Comparison of ENCODE assay signal across 8 mouse cellular contexts in the genomic region with DNA sequence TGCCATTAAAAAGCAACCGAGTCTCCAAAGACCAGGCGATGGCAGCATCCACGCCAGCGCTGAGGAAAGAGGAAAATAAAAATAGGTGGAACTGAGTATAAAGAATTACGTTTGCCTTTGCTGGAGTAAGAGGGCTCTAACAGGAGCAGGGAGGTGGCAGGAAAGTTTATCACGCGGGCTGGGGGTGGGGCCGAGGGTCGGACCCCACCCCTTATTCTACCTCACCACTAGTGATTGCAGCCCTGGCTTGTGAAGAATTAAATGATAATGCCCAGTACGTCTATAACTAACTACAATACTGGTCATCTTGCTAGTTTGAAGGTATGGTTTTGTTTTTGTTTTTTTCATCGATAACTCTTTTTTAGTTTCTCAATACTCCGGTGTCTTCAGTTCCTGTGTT. TPM values are rescaled to one million over a fixed set of nuclear protein-coding genes. Genes with fewer than 3 reads are reported as not detected.
DNase-seq lines count a peak whose midpoint lies in the region; ATAC-seq and TF ChIP-seq lines count a peak whose summit lies in the region.

No protein-coding gene starts in this region.

- no peaks in the 10 kb centered on the region for H3K36me3 ChIP-seq in thymus, adult 2 months (ENCODE audit: control insufficient read depth, insufficient read depth, low read length)
- H3K36me3 ChIP-seq in liver, embryonic 14.5 days (replicated peaks; ENCODE audit: control insufficient read depth, insufficient read depth, low read depth), result no peaks in the 10 kb centered on the region

- peak overlapping the region; percentile 21 for H3K4me3 ChIP-seq in thymus, adult 2 months (ENCODE audit: control insufficient read depth, insufficient read depth, low read length)
- peak overlapping the region; percentile 68 to 78 for H3K4me3 ChIP-seq in liver, embryonic 14.5 days (ENCODE audit: insufficient read depth in 1 of 2, low read depth in 2 of 2, low read length in 2 of 2)

- peak; percentile 40; the same call in 1 of the 2 replicates for ATAC-seq in liver, embryonic 14.5 days (ENCODE audit: insufficient read depth)

- peak overlapping the region; percentile 65 for H3K9ac ChIP-seq in liver, embryonic 14.5 days (replicated peaks)

- no peak overlapping the region for H3K27ac ChIP-seq in thymus, adult 2 months (ENCODE audit: control insufficient read depth, insufficient read depth, low read length)
- H3K27ac ChIP-seq in liver, embryonic 14.5 days, result no peak overlapping the region

- H3K4me2 ChIP-seq in liver, embryonic 14.5 days (ENCODE audit: low read depth), result peak overlapping the region; percentile 87

- no peak for TF ChIP-seq CTCF in thymus, adult 2 months (IDR thresholded peaks at IDR 0.05; ENCODE audit: borderline replicate concordance, control insufficient read depth, extremely low read depth, insufficient read depth, low read length, poor library complexity)
- TF ChIP-seq CTCF in liver, embryonic 14.5 days (IDR thresholded peaks at IDR 0.05; ENCODE audit: low read depth), result no peak

- peaks cover 17% of the 10 kb centered on the region for H3K27me3 ChIP-seq in thymus, adult 2 months (ENCODE audit: control insufficient read depth, insufficient read depth, low read length)
- H3K27me3 ChIP-seq in liver, embryonic 14.5 days (ENCODE audit: control insufficient read depth, insufficient read depth, low read length), result peaks cover 36% of the 10 kb centered on the region

- no peaks in the 10 kb centered on the region for H3K9me3 ChIP-seq in liver, embryonic 14.5 days (ENCODE audit: control insufficient read depth, low read length)

- H3K4me1 ChIP-seq in thymus, adult 2 months (replicated peaks; ENCODE audit: control insufficient read depth, insufficient read depth, low read length), result peaks cover 13% of the 10 kb centered on the region
- peaks cover 11 to 14% of the 10 kb centered on the region in 2 experiments for H3K4me1 ChIP-seq in liver, embryonic 14.5 days (replicated peaks; ENCODE audit: control insufficient read depth in 2 of 2, insufficient read depth in 2 of 2, low read length in 1 of 2)

- peak; percentile 40 to 45 for DNase-seq in cerebellum, postnatal 10 days
- DNase-seq in cerebellum, adult 11 months, result no peak
- no peak for DNase-seq in thymus, adult 2 months
- no peak for DNase-seq in thymus, postnatal 4 days
- DNase-seq in liver, embryonic 14.5 days (ENCODE audit: low read depth in 3 of 3, low spot score in 3 of 3), result no peak
- DNase-seq in urinary bladder, postnatal 10 days (ENCODE audit: low spot score), result no peak
- no peak for DNase-seq in cerebellum, adult 9-10 months
- DNase-seq in layer of hippocampus, postnatal 14 days (ENCODE audit: low spot score in 2 of 2), result no peak

- no peak for TF ChIP-seq POLR2A in thymus, adult 2 months (IDR thresholded peaks at IDR 0.05; ENCODE audit: control insufficient read depth, extremely low read depth, insufficient read depth, low read length, poor library complexity)

- WGBS in thymus, adult 2 months, result 12% methylated on average over 12 of the region's 12 CpGs
- WGBS in liver, embryonic 14.5 days (ENCODE audit: insufficient replicate concordance), result 9% methylated on average over 12 of the region's 12 CpGs

- TF ChIP-seq EP300 in liver, embryonic 14.5 days (IDR thresholded peaks at IDR 0.05; ENCODE audit: low read depth), result no peak

RNA-seq across cellular contexts. Expression of gene Ptpn21, which starts 3.4 kb away (rescaled TPM):
- polyA plus RNA-seq in thymus, adult 2 months (2012; rRNA removed), result 5.6 and 7.9 TPM in 2 replicates
- polyA plus RNA-seq in liver, embryonic 14.5 days (2012; rRNA removed), result 1.6 and 1.9 TPM in 2 replicates
- 2.3 and 2.4 TPM in 2 replicates for polyA plus RNA-seq in liver, embryonic 14.5 days (2014; fragmentation: Nextera tagmentation; extraction: Ambion mirVana)
- total RNA-seq in layer of hippocampus, postnatal 14 days (2021), result 1 to 10 TPM; 6.9 to 7.6 TPM

RNA-seq across cellular contexts. Expression of gene Zc3h14, which starts 13.0 kb away (rescaled TPM):
- 85.0 and 89.8 TPM in 2 replicates for polyA plus RNA-seq in thymus, adult 2 months (2012; rRNA removed)
- 25.5 and 35.1 TPM in 2 replicates for polyA plus RNA-seq in liver, embryonic 14.5 days (2012; rRNA removed)
- 36.9 and 42.4 TPM in 2 replicates for polyA plus RNA-seq in liver, embryonic 14.5 days (2014; fragmentation: Nextera tagmentation; extraction: Ambion mirVana)
- total RNA-seq in layer of hippocampus, postnatal 14 days (2021), result 10 to 100 TPM; 94.8 to 95.8 TPM

Comparison
In these comparisons a context has a peak if more than half of its experiments do, and no peak if none do; other contexts are left out.
1. DNase-seq: peak in cerebellum, postnatal 10 days (2 of 2); none in cerebellum, adult 11 months (single experiment), thymus, adult 2 months (single experiment), thymus, postnatal 4 days (single experiment), liver, embryonic 14.5 days (0 of 3), urinary bladder, postnatal 10 days (single experiment), cerebellum, adult 9-10 months (single experiment) and layer of hippocampus, postnatal 14 days (0 of 2).